Mouse (Mus musculus) forebrain, embryonic 16.5 days (tissue): ENCODE data around the gene Ptger4. TPM values are rescaled to one million over a fixed set of nuclear protein-coding genes. Genes with fewer than 3 reads are reported as not detected.
"Not testable (repeated sequence)": the region's sequence is repeated elsewhere in the genome, so short reads cannot be mapped to it uniquely, and the experiment has no call there.

Experiments used
- ATAC-seq: fragments of 200-750 bp; cut with Nextera tagmentation; 2 replicates; pipeline ENCODE4 v1.8.0; 2017; ENCODE audit warnings: mild to moderate bottlenecking, moderate library complexity
- H3K27ac ChIP-seq: fragments of 300-500 bp; sonication (generic); 2 replicates; pipeline ENCODE4 v1.5.1; 2014; ENCODE audit warnings: low read length, control low read depth
- H3K27me3 ChIP-seq: fragments of 300-500 bp; sonication (generic); replicated peaks from 2 replicates; pipeline ENCODE4 v1.6.1; 2014; ENCODE audit warnings: low read length; ENCODE audit not compliant: control insufficient read depth, insufficient read depth
- H3K36me3 ChIP-seq: fragments of 300-500 bp; sonication (generic); 2 replicates; pipeline ENCODE4 v1.6.1; 2014; ENCODE audit not compliant: control insufficient read depth, insufficient read depth
- H3K4me1 ChIP-seq: fragments of 300-500 bp; sonication (generic); replicated peaks from 2 replicates; pipeline ENCODE4 v1.6.1; 2014; ENCODE audit warnings: low read length; ENCODE audit not compliant: control insufficient read depth, insufficient read depth
- H3K4me2 ChIP-seq: fragments of 300-500 bp; sonication (generic); 2 replicates; pipeline ENCODE4 v1.6.1; 2014; ENCODE audit warnings: mild to moderate bottlenecking, low read length, control low read depth
- H3K4me3 ChIP-seq: fragments of 300-500 bp; sonication (generic); replicated peaks from 2 replicates; pipeline ENCODE4 v1.5.1; 2014; ENCODE audit warnings: mild to moderate bottlenecking, low read length, control low read depth
- H3K9ac ChIP-seq: fragments of 300-500 bp; sonication (generic); replicated peaks from 2 replicates; pipeline ENCODE4 v1.6.1; 2014; ENCODE audit warnings: low read depth, low read length, control low read depth
- H3K9me3 ChIP-seq: fragments of 300-500 bp; sonication (generic); 2 replicates; pipeline ENCODE4 v1.6.1; 2016; ENCODE audit warnings: low read length; ENCODE audit not compliant: control insufficient read depth
- WGBS: fragments of 180-500 bp; shearing (Covaris S2); extraction: QIAGEN DNeasy Blood & Tissue Kit; methylation state at CpG from one replicate; pipeline ENCODE4 v1.1.7; 2014; 5-methylcytosine and 5-hydroxymethylcytosine counted together
- polyA plus RNA-seq: library from polyadenylated mRNA; unstranded; fragments of >200 nt; fragmentation: Nextera tagmentation; extraction: Ambion mirVana; gene quantifications from 2 replicates; pipeline ENCODE4 v1.2.1, GENCODE M21; 2015

Ptger4 gene
- polyA plus RNA-seq, 1 experiment from 2014 or later = 0.63 TPM

DNA sequence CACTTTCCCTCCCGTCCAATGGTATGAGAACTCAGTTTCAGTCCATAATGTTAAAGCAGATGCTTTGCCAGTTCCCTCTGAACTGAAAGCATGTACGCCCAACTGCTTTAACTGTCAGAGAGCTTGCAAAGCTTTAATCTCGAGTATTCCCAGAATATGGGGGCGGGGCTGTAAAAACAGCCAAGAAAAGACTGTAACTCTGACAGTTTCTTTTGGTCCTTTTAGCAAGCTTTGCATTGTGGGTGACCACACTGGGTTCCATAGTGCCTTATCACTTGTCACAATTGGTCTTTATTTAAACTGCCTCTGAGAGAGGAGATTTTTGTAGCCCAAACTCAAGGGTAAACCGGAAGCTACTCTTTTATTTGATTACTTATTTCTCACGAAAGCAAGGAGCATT, 4.1 kb downstream of the Ptger4 start:
- Histone ChIP-seq H3K27ac (no peak overlapping the region), H3K9ac (no peak overlapping the region), H3K4me3 (no peak overlapping the region), H3K9me3 (no peaks in the 10 kb centered on the region), H3K27me3 (peaks cover 34% of the 10 kb centered on the region), H3K4me2 (no peak overlapping the region), H3K36me3 (no peaks in the 10 kb centered on the region), H3K4me1 (peaks cover 32% of the 10 kb centered on the region)
- 63% methylated on average over 6 of the region's 6 CpGs for WGBS
- ATAC-seq = no peak

DNA sequence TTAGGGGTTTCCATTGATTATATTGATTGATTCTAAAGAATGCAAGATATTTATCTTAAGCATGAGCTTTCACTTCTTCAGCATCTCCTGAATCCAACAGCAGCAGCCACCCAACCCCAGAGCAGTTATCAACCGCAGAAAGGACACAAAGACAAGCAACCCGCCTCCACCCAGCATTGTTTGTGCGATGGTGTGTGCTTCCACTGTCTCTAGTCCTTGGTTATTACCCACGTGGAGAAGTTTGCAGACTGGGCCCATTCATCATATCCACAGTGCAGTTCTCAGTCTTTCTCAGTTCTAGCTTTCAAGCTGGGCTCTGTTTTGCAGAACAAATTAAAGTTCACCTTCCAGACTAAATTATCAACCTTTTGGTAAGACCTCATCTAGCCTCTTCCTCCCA, 4.6 kb downstream of the Ptger4 start:
- no peak for ATAC-seq
- Histone ChIP-seq H3K9me3 (no peaks in the 10 kb centered on the region), H3K4me3 (no peak overlapping the region), H3K27me3 (peaks cover 33% of the 10 kb centered on the region), H3K4me1 (peaks cover 27% of the 10 kb centered on the region), H3K36me3 (no peaks in the 10 kb centered on the region), H3K4me2 (no peak overlapping the region), H3K9ac (no peak overlapping the region), H3K27ac (no peak overlapping the region)
- WGBS = 72% methylated on average over 4 of the region's 4 CpGs

DNA sequence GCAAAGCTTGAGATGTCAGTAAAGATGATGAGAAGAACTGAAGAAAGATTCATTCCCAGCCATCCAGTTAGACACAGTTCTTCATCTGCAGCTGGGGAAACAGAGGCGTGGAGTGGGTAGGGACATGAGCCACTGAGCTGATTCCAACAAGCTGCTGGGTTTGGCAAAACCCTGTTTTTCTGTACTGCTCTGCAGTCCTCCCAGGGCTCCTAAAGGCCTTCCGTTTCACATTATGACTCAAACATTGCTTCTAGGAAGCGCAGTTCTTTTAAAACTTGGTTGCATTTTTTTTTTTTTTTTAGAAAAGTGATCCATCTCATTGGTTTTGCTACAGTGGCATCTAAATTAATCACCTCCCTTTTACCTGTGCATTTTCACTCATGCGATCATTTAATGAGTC, 5.4 kb downstream of the Ptger4 start:
- peaks cover 19% of the 10 kb centered on the region for H3K4me1 ChIP-seq
- H3K27ac ChIP-seq = no peak overlapping the region
- ATAC-seq = no peak
- no peak overlapping the region for H3K4me2 ChIP-seq
- whole genome bisulfite sequencing = 80% methylated on average over 4 of the region's 4 CpGs
- no peaks in the 10 kb centered on the region for H3K9me3 ChIP-seq
- no peaks in the 10 kb centered on the region for H3K36me3 ChIP-seq
- peaks cover 25% of the 10 kb centered on the region for H3K27me3 ChIP-seq
- H3K4me3 ChIP-seq = no peak overlapping the region
- H3K9ac ChIP-seq = no peak overlapping the region

DNA sequence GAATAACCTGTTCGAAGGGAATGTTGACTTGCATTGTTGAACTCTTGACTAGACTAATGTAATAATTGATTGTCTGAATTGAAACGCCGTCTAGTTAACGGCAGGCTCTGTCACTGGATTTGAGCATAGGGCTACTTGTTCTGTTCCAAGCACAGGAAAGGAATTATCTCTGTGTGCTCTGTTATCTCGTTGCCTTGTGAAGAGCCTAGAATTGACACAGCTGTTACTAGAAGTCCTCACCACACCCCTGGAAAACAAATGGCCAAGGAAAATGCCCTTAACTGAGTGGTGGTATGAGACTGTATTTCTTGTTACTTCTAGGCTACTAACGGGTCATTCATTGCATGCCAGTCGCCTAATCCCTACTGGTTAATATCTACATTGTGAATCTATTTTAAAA, 5.9 kb downstream of the Ptger4 start:
- Histone ChIP-seq H3K9ac (no peak overlapping the region), H3K4me1 (peaks cover 16% of the 10 kb centered on the region), H3K9me3 (no peaks in the 10 kb centered on the region), H3K4me3 (no peak overlapping the region), H3K27ac (no peak overlapping the region), H3K4me2 (no peak overlapping the region), H3K27me3 (peaks cover 20% of the 10 kb centered on the region), H3K36me3 (no peaks in the 10 kb centered on the region)
- no peak for ATAC-seq
- 79% methylated on average over 7 of the region's 7 CpGs for WGBS

DNA sequence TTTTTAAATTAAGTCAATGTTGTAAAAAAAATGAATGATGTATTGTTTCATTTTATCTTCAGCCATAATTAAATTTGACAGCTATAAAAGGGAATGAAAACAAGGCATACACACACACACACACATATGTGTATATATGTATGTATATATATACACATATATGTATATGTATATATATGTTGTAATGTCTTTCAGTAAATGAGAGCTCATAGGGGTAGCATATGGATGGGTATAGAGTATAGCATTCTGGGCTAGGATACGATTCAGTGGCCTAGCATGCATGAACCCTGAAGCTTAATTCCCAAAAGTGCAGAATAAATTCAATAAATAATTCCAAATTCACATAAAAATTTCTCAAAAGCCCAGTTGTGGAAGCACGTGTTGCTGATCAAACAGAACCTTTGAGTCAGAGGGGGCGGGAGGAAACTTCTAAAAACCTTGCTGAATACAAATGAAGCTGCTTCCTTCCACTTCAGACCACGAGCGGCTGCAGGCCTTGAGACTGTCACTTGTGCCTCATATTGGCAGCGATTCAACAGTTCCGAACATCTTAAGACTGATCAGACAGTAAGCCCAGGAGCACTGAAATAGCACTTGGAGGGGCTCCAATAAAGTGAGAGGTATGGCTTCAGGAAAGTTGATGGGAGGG, 6.9 kb downstream of the Ptger4 start:
- Histone ChIP-seq H3K27ac (no peak overlapping the region), H3K4me1 (peaks cover 6% of the 10 kb centered on the region; the same call in 1 of the 2 replicates), H3K36me3 (no peaks in the 10 kb centered on the region), H3K4me2 (no peak overlapping the region), H3K27me3 (peaks cover 13% of the 10 kb centered on the region; the same call in 1 of the 2 replicates), H3K4me3 (no peak overlapping the region), H3K9ac (no peak overlapping the region), H3K9me3 (no peaks in the 10 kb centered on the region)
- WGBS = 40% methylated on average over 7 of the region's 7 CpGs
- ATAC-seq = no peak; the same call in 1 of the 2 replicates

DNA sequence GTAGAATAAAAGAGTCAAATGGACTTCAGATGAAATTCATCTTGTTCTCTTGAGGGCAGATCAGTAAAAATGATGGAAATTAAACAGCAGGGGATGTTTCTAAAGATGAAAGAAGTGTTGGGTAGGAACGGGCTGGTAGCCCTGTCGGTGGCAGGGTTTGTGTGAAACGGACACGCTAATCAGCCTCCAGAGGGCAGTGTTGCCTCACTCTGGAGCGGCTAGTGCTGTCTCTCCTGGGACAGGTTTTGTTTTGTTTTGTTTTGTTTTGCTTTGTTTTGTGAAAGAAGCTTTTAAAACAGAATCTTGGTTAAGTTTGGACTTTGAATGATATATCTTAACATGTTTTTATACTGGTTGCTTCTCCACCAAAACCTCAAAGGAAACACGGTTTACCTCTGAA, 7.4 kb downstream of the Ptger4 start:
- H3K27ac ChIP-seq = no peak overlapping the region
- H3K36me3 ChIP-seq = no peaks in the 10 kb centered on the region
- no peak overlapping the region for H3K4me3 ChIP-seq
- no peak overlapping the region for H3K4me2 ChIP-seq
- H3K9ac ChIP-seq = no peak overlapping the region
- H3K4me1 ChIP-seq = 0 out of 2 replicates have a peak, but pooled peaks cover 3% of the 10 kb centered on the region
- 15% methylated on average over 6 of the region's 6 CpGs for WGBS
- peaks cover 8% of the 10 kb centered on the region; the same call in 1 of the 2 replicates for H3K27me3 ChIP-seq
- peak; percentile 79 for ATAC-seq
- no peaks in the 10 kb centered on the region for H3K9me3 ChIP-seq

DNA sequence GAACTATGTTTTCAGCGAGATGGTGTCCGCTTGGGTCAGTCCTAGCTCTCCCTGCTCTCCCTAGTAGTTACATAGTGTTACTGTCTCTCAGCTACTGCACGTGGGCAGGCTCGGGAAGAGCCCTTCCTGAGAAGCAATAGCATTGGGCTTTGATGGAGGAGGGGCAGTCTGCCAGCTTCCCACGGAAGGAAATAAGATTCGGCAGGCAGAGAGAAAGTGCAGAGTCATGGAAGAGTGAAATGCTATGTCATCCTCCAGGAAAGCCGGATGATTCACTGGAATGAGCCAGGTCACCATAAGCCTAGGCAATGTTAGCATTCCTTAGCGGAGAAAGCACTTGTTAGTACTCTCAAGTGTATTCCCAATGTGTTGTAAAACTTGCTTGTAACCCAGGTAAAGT, 8.5 kb downstream of the Ptger4 start:
- H3K4me3 ChIP-seq = no peak overlapping the region
- H3K9me3 ChIP-seq = no peaks in the 10 kb centered on the region
- H3K9ac ChIP-seq = no peak overlapping the region
- no peak overlapping the region for H3K4me2 ChIP-seq
- no peak for ATAC-seq
- H3K4me1 ChIP-seq = 0 out of 2 replicates have a peak, but pooled peaks cover 3% of the 10 kb centered on the region
- H3K36me3 ChIP-seq = no peaks in the 10 kb centered on the region
- H3K27me3 ChIP-seq = no peaks in the 10 kb centered on the region; the same call in 1 of the 2 replicates
- H3K27ac ChIP-seq = no peak overlapping the region
- 46% methylated on average over 8 of the region's 8 CpGs for WGBS

DNA sequence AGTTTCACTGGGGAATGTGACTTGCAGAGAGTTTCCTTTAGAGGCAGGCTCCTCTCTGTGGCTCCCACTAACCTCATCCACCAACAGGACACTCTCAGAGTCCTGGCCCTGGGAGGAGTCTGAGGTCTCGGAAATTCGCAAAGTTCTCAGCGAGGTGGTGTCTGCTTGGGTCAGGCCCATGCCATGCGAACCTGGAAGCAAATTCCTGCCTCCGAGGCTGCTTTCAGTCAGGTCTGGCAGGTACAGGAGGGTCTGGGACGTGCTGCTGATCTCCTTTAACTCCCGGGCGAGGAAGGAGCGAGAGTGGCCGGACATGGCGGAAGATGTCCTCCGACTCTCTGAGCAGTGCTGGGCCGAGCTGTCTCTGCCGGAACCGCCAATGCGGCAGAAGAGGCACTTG, 9.3 kb downstream of the Ptger4 start:
- 0 out of 2 replicates have a peak, but pooled peaks cover 3% of the 10 kb centered on the region for H3K4me1 ChIP-seq
- ATAC-seq = no peak
- WGBS = 86% methylated on average over 16 of the region's 16 CpGs
- no peak overlapping the region for H3K4me2 ChIP-seq
- H3K4me3 ChIP-seq = no peak overlapping the region
- no peaks in the 10 kb centered on the region for H3K36me3 ChIP-seq
- H3K27me3 ChIP-seq = no peaks in the 10 kb centered on the region
- no peaks in the 10 kb centered on the region for H3K9me3 ChIP-seq
- H3K27ac ChIP-seq = no peak overlapping the region
- no peak overlapping the region for H3K9ac ChIP-seq

DNA sequence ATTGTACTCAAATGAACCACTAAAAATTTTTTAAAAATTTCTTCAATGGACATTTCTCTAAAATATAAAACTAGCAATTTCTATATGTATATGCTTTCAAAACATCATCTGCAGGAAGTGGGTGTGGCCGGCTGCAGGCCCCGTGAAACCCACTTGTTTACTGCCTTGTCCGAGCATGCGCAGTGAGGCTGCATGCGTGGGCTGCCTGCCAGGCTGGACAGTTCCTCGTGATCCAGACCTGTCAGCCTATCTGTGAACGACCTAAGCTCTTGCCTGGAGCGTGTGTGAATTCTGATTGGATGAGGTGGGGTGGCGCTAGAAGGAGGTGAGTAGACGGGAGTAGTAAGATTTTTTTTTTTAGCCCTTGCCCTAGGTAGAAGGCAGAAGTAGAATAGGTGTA, 13.2 kb downstream of the Ptger4 start:
- H3K4me2 ChIP-seq, H3K9me3 ChIP-seq, H3K4me1 ChIP-seq, H3K27me3 ChIP-seq, ATAC-seq, H3K27ac ChIP-seq, H3K9ac ChIP-seq, H3K36me3 ChIP-seq, H3K4me3 ChIP-seq: not testable (repeated sequence)
- WGBS = 90% methylated on average over 10 of the region's 10 CpGs

DNA sequence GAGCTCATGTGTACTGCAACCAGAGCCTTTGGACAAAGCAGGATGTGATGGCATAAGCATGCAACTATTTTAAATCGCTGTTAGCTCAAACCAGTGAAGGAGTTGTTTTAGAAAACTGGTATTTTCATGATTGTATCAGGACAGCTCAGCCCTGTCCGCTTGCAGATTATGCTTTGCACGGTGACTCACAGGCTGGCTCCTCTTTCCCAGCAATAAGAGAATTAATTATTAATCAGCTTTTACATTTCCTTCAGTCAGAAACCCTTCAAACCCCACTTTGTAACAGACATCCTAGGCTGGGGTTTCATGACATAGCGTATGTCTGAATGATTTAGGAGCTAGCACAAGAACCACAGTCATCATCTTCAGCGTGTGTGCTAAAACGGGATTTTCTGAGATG, 23.5 kb downstream of the Ptger4 start:
- 93% methylated on average over 6 of the region's 6 CpGs for WGBS
- Histone ChIP-seq H3K27me3 (no peaks in the 10 kb centered on the region), H3K4me1 (no peaks in the 10 kb centered on the region), H3K4me2 (no peak overlapping the region), H3K27ac (no peak overlapping the region), H3K9ac (no peak overlapping the region), H3K4me3 (no peak overlapping the region), H3K9me3 (no peaks in the 10 kb centered on the region), H3K36me3 (no peaks in the 10 kb centered on the region)
- no peak for ATAC-seq
